Mouse (Mus musculus) cerebellum, postnatal 14 days (tissue): Measurements from ENCODE around the gene Mus81.
"Not testable (repeated sequence)": the region's sequence is repeated elsewhere in the genome, so short reads cannot be mapped to it uniquely, and the experiment has no call there.

ENCODE experiments used
- DNase-seq, 2 experiments: peaks; one replicate each; pipeline ENCODE4 v3.0.0; 2021; ENCODE audit warnings: mixed read lengths in 2 of 2

Mus81 gene

GRCm38 (mm10) chr19:5490898-5491708 lies 2.9 kb upstream of the Mus81 start:
- DNase-seq: peak; percentile 83 to 85

- DNase-seq: peak; percentile 95 to 96
Observed at GRCm38 (mm10) chr19:5490313-5490897, 2.2 kb upstream of the Mus81 start, which contains the start of gene Cfl1. Gene Cfl1, plus strand, starts transcription at chr19:5490455.

GRCm38 (mm10) chr19:5489721-5490120 lies 1.5 kb upstream of the Mus81 start:
- DNase-seq: not testable (repeated sequence)

- peak; percentile 96 to 97 for DNase-seq
Observed at GRCm38 (mm10) chr19:5488878-5489571, 823 bp upstream of the Mus81 start.

- DNase-seq: no peak
Observed at GRCm38 (mm10) chr19:5486771-5487170, 1.4 kb downstream of the Mus81 start.

- DNase-seq: peak; percentile 61 to 65
Observed at GRCm38 (mm10) chr19:5486286-5486685, 1.9 kb downstream of the Mus81 start.

- peak; percentile 69 to 76 for DNase-seq
Observed at GRCm38 (mm10) chr19:5485821-5486220, 2.4 kb downstream of the Mus81 start.

- peak; percentile 63 to 66 for DNase-seq
Observed at GRCm38 (mm10) chr19:5485371-5485770, 2.8 kb downstream of the Mus81 start.

GRCm38 (mm10) chr19:5484496-5484895 lies 3.7 kb downstream of the Mus81 start:
- DNase-seq: no peak

- no peak for DNase-seq
Observed at GRCm38 (mm10) chr19:5483386-5484359, 4.5 kb downstream of the Mus81 start.

GRCm38 (mm10) chr19:5481398-5481797 lies 6.8 kb downstream of the Mus81 start:
- DNase-seq: no peak

- DNase-seq: peak in 1 of 2 experiments; percentile 36
Observed at GRCm38 (mm10) chr19:5480016-5480415, 8.2 kb downstream of the Mus81 start.

- DNase-seq: no peak
Observed at GRCm38 (mm10) chr19:5477668-5478300, 10.4 kb downstream of the Mus81 start.

GRCm38 (mm10) chr19:5477004-5477667 lies 11.1 kb downstream of the Mus81 start:
- no peak for DNase-seq

- peak in 1 of 2 experiments; percentile 44 for DNase-seq
Observed at GRCm38 (mm10) chr19:5475069-5475714, 13.0 kb downstream of the Mus81 start.

GRCm38 (mm10) chr19:5474281-5475068 lies 13.7 kb downstream of the Mus81 start:
- DNase-seq: peak; percentile 63 to 66

GRCm38 (mm10) chr19:5473720-5474119 lies 14.5 kb downstream of the Mus81 start, which contains the start of gene Efemp2:
Gene Efemp2, plus strand, starts transcription at chr19:5473954.
- peak; percentile 54 to 67 for DNase-seq

GRCm38 (mm10) chr19:5472857-5473256 lies 15.3 kb downstream of the Mus81 start:
- DNase-seq: no peak

GRCm38 (mm10) chr19:5471846-5472245 lies 16.4 kb downstream of the Mus81 start:
- no peak for DNase-seq

- no peak for DNase-seq
Observed at GRCm38 (mm10) chr19:5468374-5468773, 19.8 kb downstream of the Mus81 start, which contains the start of gene Ctsw. Gene Ctsw, minus strand, starts transcription at chr19:5468507.
